Mouse (Mus musculus) bone marrow, adult 2 months (tissue): ENCODE data around the gene Gas7.

ENCODE experiments used
- CTCF ChIP-seq: fragments of 200-500 bp; IDR thresholded peaks from 2 replicates; pipeline ENCODE4 v1.5.1; 2011; ENCODE audit warnings: low read length, control low read depth; ENCODE audit not compliant: control insufficient read depth, insufficient read depth
- POLR2A ChIP-seq: fragments of 200-500 bp; IDR thresholded peaks from 2 replicates; pipeline ENCODE4 v1.6.1; 2011; ENCODE audit warnings: low read depth, mild to moderate bottlenecking, control low read depth, low read length, borderline replicate concordance; ENCODE audit not compliant: control insufficient read depth

DNA sequence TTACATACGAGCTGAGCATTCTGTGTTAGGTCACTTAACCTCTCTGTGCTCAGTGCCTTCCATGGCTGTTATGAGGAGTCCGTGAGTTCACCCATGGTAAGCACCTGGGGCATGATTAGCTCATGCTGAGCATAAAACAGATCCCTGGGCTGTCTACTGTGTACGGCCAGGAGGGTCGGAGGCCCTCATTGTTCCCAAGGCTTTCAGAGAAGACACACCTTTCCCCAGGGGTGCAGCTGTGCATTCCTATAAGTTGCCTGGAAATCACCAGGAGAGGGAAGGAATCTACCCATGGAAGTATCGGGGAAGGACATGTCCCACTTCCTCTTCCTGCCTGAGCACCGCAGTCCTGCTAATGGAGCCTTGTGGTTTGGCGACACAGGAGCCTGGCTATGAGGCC is 201.1 kb downstream of the Gas7 start:
- no peak for TF ChIP-seq POLR2A
- TF ChIP-seq CTCF, result no peak
